In the genomic region with DNA sequence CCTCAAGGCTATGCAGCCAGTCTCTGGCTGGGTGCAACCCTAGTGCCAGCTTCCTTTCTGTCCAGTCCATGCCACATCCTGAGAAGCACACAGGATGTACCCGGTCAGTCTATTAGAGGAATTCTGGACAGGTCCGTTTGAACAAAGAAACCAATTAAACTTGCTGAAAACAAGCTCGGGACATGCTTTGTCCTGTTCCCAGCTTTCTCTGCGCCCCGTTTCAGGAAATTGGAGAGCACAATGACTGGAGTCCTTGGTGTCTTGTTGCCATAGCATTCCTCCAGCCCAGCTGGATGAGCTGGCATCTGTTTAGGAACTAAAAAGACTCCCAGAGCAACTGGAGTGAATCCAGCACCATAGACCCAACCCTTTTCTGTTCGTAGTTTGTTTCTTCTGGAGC, we compare ENCODE assay signal across 9 mouse cellular contexts.
A peak's percentile ranks its signal among the peaks of the same experiment; 100 is the strongest.
DNase-seq lines count a peak whose midpoint lies in the region.
"Had no signal": no experiment of that assay in that cellular context is flagged by ENCODE, and none has a peak within 500 bp of the region (broad histone marks: within the 10 kb centered on the region; RNA-seq: fewer than 3 reads in every experiment).

No protein-coding gene starts in this region.

- peak; percentile 57 for DNase-seq in layer of hippocampus, adult 11-12 months (ENCODE audit: low spot score)
- DNase-seq in layer of hippocampus, postnatal 25 days (ENCODE audit: extremely low spot score in 1 of 2, low spot score in 1 of 2): no peak
- DNase-seq in adrenal gland, postnatal 10 days: peak; percentile 43
- DNase-seq in frontal cortex, postnatal 36 days (ENCODE audit: low spot score in 2 of 2): peak; percentile 28 to 55
- peak; percentile 42 for DNase-seq in lung, postnatal 25 days (ENCODE audit: low spot score)
- no peak for DNase-seq in thymus, postnatal 4 days
- no peak for DNase-seq in yolk sac, embryonic 10.5 days (ENCODE audit: low spot score)
- DNase-seq in urinary bladder, postnatal 36 days (ENCODE audit: low spot score in 2 of 2): no peak
- DNase-seq: cerebellum, postnatal 25 days had no signal

Comparison
In these comparisons a context has a peak if more than half of its experiments do, and no peak if none do; other contexts are left out.
1. DNase-seq: peak in layer of hippocampus, adult 11-12 months (single experiment), adrenal gland, postnatal 10 days (single experiment), frontal cortex, postnatal 36 days (2 of 2) and lung, postnatal 25 days (single experiment); none in layer of hippocampus, postnatal 25 days (0 of 2), thymus, postnatal 4 days (single experiment), yolk sac, embryonic 10.5 days (single experiment) and urinary bladder, postnatal 36 days (0 of 2).